Mouse (Mus musculus) ovary, postnatal 10 days (tissue): Measurements from ENCODE around the gene Tmem178b.

Source experiments
- DNase-seq: peaks from one replicate; pipeline ENCODE4 v3.0.0; 2022; ENCODE audit warnings: low spot score

Gene Tmem178b

DNA sequence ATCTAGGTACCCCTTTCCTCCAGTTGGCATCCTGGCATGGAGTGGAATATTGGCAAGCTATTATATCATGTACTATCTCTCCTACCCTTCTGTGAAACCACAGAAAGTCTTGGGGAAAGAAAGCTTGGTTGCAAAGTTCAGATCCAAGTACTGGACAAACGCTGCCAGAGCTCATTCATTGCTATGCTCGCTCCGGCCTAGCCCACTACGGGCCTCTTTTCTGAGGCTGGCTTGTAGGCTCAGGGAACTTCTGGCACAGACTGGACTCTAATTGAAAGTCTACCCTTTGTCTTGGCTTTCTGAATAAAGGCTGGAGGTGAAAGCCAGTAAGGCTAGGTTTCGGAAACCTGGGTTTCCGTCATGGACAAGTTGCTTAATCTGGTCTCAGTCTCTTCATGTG lies 44.7 kb downstream of the Tmem178b start:
- no peak for DNase-seq

DNA sequence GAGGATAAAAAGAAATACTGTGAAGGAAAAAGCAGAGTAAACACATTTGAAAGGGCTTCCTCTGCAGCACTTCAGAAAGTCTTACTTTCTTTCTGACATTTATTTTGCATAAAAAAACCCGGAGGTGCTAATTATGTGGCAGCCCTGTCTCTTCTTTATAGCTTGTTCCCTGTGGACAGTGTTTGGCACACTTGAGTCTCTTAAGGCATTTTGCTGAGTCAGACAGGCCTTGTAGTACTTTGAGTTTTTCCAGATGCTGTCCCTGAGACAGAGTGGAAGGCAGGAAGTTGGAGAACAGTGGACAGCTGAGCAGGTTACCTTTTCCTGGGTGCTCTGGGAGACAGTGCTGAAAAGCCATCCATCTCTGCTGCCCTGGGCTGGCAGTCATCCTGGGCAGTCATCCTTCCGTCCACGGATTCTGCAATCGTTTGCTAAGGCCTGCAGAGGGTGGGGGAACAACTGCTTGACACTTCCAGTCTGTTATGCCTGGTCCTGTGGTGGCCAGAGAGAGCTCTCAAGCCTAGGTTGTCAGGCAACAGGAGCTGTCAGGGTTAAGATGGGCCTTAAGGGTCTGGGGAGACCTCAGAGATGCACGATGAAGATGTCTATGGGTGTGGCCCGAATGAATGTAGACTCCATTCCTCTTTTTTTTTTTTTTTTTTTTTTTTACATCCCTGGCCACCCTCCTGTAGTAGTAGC lies 46.1 kb downstream of the Tmem178b start:
- no peak for DNase-seq

DNA sequence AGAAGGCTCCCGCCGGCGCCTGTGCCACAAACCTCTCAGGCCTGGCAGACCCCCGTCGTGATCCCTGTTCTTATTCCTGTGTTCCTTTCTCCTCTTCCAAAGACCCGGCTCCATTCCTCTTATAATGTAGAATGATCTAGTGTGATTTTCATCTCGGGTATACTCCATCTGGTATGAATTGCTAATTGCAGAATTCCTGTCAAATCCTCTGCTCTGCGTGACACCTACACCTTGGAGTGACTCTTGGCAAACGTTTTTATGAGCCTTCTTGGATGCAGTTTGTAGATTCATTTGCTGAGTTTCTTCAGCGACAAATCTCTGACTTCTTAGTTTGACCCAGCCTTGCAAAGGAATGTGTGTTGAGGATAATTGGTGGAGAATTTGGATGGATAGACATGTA lies 53.4 kb downstream of the Tmem178b start:
- no peak for DNase-seq

DNA sequence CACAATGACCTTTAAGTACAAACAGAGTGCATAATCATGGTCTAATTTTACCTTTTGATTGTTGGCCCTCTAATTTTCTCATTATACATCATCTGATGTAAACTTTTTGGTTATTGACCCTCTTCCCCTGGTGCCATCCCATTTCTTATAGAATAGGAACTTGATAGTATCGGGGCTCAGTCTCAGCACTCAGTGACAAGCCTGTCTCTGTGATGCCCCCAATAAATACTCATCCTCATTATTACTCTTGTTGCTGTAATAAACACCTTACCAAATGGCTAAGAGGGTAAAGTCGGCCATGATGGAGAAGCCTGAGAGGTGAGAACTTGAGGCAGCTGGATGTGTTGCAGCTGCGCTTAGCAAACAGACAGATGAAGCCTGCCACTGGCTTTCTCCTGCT lies 63.5 kb downstream of the Tmem178b start:
- DNase-seq, result no peak

DNA sequence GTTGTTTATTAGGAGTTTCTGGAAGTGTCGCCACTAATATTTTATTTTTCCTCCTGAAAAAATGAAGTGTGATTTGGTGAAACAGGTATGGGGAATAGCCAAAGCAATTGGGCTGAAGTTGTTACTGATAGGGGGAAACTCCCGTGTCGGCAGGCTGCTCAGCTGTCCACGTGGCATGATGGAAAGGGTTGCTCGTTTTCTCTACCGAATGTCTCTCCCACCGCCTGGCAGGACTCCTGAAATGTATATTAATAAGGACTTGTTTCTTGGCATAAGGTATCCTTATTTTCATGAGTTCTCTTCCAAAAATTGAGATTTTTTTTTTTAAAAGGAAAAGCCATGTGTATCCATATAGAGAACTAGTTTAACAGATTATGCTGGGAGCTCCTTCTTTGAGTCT lies 67.8 kb downstream of the Tmem178b start:
- DNase-seq, result no peak

DNA sequence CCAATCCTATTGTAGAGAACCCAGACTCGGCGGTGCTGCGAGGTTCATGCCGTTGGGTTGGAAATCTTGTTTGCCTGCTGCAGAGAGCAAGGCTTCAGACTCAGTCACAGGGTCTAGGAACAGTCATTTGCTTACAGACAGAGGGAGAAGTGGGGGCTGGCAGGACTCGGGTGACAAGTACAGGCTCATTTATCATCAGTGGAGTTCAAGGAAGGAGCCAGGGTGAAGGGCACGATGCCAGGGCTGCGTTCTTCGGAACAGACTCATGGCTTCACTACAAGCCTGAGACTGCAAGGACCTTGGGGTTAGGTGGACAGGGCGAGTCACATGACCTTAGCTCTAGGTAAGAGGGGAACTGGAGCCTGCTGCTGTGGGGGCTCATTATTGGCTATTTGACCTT lies 71.8 kb downstream of the Tmem178b start:
- DNase-seq, result no peak

DNA sequence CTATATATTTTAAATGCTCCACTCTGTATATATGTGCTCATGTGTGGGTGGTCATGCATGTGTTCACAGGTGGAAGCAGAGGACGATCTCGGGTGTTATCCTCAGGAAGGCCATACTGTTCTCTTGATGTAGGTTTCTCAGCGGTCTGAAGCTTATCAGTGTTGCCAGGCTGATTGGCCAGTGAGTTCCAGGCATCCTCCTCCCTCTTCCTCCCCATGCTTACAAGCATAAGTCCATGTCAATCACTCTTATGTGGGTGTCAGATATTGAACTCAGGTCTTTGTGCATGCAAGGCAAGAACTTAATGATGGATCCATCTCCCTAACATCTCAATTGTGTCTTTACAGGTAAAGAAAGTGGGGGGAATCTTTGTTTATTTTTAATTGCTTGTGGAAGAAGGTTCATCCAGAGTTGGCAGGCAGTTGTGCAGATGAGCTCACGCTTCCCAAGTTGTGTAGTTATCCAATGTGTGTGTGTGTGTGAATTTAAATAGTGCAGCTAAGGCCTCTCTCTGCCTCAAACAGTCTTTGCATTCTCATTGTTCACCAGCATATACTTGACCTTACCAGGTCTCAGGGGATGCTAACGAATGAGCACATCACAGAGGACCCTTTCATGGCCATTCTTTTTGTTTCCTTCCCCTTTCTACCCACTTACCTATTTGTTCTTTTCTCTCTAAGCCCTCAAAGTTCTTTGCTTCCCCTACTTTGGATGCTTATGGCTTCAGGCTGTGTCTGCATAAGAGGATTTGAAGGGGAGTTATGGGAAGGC lies 72.8 kb downstream of the Tmem178b start:
- no peak for DNase-seq

DNA sequence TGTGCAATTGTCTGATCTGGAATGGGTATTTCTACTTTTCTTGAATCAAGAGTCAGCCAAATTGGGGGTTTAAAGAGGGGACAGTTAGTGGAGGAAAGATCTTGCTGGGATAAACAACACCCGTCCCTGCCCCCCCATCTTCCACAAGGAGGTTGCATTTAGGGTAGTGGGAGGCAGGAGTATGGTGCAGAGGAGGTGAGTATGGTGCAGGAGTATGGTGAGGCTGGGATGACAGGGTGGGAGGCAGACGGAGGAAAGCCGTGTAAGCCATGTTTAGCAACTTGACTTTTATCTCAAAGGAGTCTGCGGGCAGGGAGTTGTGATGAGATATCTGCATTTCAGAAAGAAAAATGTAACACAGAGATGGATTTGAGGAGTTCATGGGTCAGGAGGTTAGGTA lies 73.5 kb downstream of the Tmem178b start:
- no peak for DNase-seq

DNA sequence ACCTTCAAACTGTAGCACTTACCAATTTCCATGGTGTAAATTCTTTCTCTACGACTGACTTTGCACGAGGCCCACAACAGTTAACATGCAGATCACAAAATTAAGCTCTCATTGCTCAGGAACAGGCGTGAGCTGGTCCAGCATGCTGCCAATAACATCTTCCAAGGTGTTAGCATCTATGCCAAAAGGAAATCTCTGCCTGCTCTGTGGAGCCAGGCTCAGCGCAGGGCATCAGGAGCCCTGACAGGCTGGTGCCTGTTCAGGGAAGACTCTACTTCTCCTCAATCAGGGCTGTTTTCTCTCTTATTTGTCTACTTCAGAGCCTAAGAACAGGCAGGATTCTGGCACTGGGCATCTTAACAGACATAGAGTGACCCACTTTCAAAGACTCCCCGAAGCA lies 80.9 kb downstream of the Tmem178b start:
- no peak for DNase-seq

DNA sequence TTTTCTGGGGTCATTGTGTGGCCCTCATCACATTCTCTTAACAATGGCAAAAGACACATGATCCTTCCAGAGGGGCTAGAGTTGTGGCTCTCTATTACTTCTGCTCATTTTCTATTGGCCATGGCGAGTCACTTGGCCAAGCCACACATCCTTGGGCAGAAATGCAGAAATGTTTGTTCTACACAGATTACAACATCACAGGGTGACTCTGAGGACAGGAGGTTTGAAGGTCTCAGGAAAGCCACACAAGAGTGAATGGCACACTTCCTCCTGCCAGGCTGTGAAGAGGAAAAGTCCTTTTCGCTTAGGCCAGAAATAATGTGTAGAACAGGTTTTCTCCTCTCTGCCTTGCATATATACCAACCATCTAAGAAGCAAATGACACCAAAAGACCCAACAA lies 82.1 kb downstream of the Tmem178b start:
- DNase-seq, result no peak

DNA sequence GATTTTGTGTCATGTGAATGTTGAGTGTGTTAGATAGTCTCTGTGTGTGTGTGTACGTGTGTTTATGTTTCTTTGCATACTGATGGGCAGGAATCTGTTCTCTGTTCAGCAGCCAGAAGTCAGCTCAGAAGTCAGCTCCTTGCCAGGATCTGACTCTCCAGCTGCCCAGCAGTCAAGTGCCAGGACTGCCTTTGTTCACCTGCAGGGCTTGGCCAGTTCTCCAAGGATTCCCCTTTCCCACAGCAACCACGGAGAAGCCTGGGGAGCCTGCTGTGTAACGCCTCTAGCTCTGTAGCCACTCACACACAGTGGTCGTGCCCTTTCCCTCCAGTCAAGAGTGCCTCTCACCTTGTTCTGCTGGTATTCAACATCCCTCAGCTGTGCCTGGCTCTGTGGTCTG lies 91.5 kb downstream of the Tmem178b start:
- no peak for DNase-seq

DNA sequence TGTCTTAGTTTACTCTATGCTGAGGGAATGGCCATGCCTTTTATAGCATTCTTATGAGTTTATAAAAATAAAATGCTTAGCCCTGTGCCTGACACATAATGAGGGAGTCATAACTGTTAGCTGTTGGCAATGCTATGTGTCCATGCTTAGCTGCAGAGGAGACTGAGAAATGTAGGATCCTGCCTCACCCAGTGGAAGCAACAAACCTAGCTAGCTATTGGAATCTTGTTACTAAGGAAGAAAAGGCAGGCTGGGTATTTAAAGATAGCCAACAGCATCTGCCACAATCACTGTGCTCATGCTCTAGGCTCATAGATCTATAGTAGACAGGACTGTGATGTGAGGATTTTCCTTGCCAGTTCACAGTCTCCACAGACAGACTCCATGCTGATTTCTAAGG lies 97.2 kb downstream of the Tmem178b start:
- no peak for DNase-seq

DNA sequence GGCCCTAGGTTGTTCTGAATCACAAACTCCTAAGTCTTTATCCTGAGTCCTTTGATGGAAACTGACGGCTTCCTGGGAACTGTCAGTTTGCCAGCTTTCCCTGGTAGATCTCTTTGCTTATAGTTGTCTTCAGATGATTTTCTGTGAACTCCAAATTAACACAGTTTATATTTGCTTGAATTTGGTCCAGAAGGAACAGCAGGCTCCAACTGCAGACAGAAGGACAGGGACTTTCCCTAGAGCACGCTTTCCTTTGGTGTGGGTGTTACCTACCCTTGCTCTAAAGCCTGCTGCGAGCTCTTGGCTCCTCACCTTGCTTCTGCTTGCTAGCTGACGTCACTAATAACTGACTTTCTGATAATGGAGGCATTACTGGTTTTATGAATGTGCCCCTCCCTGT lies 105.9 kb downstream of the Tmem178b start:
- DNase-seq, result no peak

DNA sequence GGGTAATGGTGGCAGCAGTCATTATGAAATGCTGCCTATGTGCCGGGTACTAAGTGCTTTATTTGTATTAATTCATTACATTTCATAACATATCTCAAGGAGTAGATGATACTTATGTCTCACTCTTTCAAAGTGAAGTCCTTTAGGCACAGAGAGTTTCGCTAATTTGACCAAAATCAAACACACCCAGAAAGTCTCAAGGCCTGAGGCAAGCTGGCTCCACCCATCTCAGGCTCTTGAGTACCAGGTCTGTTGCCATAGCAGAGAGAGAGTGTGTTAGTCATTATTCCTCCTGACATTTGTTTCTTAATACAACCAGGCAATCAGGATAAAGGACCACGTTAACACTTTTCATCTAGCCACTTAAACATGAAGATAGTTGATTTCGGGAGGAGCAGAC lies 117.7 kb downstream of the Tmem178b start:
- no peak for DNase-seq

DNA sequence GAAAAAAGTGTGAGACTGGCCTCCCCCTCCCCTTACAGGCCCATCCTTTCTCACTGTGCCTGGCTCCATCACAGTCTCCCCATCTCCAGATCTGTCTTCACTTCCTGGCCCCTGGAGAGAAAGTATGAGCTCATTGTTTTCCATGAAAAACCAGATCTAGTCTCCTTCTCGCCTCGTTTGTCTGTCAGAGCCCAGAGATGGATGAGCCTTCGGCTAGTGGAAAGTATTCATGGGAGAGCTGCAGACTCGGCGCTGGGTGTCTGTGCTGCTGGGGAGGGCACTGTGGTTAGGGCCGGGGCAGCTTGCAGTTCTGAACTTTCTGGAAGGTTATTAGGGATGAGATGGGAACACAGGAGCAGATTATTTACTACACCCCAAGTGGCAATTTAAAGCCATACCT lies 118.9 kb downstream of the Tmem178b start:
- DNase-seq, result no peak

DNA sequence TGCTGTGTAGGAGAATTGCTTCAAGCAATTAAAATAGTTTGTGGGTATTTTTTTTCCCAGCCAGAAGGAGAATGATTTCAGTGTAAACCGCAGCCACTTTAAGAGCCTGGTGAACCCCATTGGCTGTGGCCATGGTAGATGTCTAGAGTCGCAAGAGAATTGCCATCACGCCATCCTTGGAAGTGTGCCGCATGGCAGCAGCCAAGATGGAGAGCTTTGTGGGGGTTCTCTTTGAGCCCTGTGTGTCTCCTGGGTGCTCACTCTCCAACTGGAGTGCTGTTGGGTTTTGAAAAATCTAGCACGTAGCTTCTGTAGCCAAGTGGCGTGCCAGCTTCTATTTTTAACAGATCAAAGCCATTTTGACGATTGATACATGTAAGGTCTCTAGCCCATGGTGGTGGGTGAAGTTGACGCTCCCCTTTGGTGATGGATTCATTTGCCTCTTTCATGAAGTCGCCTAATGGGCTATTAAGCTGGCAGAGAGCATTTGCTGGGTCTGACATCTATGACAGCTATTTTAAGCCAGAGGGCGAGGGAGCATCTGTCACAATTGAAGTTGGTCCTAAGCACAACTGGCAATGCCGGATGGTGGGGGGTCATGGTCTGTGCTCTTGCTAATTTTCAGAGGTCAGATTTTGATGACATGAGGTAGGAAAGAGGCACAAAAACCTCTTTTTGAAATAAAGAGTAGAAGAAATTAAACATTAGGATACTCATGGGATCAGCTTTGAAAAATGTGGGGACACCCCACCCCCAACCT lies 133.1 kb downstream of the Tmem178b start:
- no peak for DNase-seq

DNA sequence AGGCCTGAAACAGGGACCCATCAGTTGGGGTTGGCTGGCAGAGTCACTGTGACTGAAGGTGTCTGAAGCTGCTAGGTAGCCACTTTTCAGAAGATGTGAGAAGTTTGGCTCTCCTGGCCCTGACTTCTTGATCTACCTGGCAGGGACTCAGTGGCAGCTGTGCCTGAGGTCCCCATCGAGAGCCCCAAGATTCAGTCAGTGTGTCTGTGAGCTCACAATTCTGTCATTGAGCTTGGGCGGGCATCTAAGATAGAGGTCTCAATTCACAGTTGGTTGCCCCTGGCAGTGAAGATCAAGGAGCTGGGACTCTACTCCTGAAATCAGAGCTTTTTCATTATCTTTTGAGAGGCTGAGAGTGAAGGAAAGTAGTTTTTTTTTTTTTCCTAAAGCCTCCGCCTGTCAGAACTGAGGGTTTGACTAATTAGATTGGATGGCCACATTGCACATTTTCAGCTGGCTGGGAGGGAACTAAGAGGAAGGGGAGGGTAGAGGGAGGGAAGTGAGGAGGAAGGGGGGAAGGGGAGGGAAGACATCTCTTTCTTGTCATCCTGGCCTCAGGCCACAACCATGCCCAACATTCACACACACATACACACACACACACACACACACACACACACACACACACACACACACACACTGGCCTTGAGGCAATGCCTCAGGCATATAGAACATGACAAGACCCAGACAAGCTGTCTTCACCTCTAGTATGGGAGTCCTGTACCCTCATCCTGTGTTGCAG lies 135.3 kb downstream of the Tmem178b start:
- no peak for DNase-seq

DNA sequence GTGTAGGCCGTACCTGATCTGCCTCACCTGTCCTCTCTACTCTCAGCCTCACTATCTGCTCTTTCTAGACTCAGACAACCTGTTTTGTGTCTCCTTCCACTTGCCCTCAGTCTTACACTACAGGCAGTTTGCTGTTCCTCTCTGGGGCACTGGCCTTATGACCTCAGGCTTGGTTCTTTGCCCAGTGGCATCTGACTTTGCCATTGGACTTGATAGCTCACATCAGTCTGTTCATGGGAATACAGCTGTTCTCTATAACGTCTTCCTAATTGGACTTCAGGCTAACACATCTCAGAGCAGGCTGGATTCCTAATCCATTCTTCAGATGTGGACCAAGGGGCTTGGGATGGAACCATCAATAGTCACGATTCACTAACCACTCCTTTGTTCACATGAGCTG lies 136.6 kb downstream of the Tmem178b start:
- no peak for DNase-seq

DNA sequence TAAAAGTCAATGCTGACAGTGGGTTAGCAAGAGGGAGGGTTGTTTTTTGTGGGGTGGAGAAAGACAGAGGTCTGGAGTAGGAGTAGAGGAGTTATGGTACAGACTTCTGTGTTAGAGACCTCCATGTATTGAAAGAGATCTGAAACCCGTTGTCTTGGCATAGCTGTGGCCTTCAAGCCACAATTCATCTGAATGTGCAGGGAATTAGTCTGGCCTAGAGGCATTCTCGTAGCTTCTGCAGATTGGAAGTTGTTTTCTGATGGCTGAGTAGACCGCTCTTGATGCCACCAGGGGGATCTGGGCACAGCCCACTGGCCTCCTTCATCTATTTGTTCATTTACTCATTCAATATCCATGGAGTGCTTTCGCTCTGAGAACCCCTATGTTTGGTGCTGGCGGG lies 138.0 kb downstream of the Tmem178b start:
- no peak for DNase-seq

DNA sequence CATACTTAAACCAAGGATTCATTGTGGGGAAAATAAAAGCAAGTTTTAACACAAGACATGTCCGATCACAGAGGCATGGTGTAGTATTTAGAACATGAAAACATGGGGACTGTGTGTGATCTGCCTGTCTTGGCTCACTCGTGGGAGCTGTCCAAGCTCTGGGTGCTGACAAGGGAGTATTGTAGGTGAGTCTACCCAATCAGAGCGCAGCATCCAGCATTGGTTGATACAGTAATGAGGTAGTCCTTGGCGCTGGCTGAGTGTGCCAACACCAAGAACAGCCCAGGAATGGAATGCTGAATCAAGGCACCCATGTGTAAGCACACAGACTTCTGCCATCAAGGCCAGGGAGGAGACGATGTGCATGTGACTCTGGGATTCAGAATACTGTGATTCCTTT lies 138.5 kb downstream of the Tmem178b start:
- no peak for DNase-seq

DNA sequence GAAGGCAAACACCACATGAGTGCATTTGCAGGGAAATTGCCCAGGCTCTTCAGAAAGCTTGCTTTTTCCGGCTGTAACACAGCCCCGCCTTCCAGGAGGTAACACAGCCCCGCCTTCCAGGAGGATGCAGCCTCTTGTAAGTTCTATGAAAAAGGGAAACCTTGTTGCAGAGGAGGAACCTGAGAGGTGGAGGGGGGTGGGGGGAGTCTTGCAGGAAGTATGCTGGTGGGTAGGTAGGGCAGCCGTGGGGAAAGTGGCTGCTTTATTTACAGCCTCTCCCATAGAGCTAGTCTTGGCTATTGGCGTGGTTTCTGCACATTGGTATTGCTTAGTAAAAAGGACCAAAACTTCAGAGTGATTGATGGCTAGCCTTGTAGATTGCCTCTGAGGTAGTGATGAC lies 140.3 kb downstream of the Tmem178b start:
- DNase-seq, result no peak

DNA sequence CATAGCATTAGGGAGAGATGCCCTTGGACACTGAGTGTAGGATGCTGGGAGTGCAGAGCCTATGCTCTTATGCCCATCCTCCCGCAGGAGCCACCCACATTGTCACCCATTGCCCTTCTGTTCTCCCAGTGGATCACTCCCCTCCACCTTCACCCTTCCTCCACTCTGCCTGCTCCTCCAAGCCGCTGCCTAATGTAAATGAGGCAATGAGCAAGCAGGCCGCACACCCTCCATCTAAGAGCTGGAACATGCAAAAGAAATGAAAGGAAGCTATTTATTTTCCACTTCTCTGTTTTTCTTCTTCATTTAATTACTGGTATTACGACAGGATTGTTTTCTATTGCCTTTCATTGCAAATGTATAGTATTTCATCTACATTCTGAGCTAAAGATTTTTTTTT lies 142.1 kb downstream of the Tmem178b start:
- no peak for DNase-seq
